Mouse (Mus musculus) kidney, adult 2 months (tissue): ENCODE results near the gene Prkci.

ENCODE experiments used
- CTCF ChIP-seq: fragments of 200-500 bp; conservative IDR thresholded peaks from 2 replicates; pipeline ENCODE4 v1.5.1; 2011; ENCODE audit warnings: low read depth, mild to moderate bottlenecking, control low read depth, low read length, moderate library complexity, mixed read lengths; ENCODE audit not compliant: insufficient read depth, insufficient read length
- POLR2A ChIP-seq: fragments of 200-500 bp; IDR thresholded peaks from one replicate; pipeline ENCODE4 v1.6.1; 2011; ENCODE audit warnings: low read depth, low read length, control low read depth

- TF ChIP-seq CTCF, result no peak
- TF ChIP-seq POLR2A, result no peak
These were observed 47.4 kb downstream of the Prkci start for GRCm38 (mm10) chr3:31042992-31043391.
